Mouse (Mus musculus) bone marrow, adult 2 months (tissue): ENCODE results near the gene Tnp2.

Experiments used
- CTCF ChIP-seq: fragments of 200-500 bp; IDR thresholded peaks from 2 replicates; pipeline ENCODE4 v1.5.1; 2011; ENCODE audit warnings: low read length, control low read depth; ENCODE audit not compliant: control insufficient read depth, insufficient read depth
- POLR2A ChIP-seq: fragments of 200-500 bp; IDR thresholded peaks from 2 replicates; pipeline ENCODE4 v1.6.1; 2011; ENCODE audit warnings: low read depth, mild to moderate bottlenecking, control low read depth, low read length, borderline replicate concordance; ENCODE audit not compliant: control insufficient read depth

- TF ChIP-seq CTCF (no peak), POLR2A (no peak)
Measured at GRCm38 (mm10) chr16:10739854-10740398, 48.5 kb downstream of the Tnp2 start.
